Mouse (Mus musculus): ENCODE measurements around the gene Ulk4. TPM values are rescaled to one million over a fixed set of nuclear protein-coding genes. Genes with fewer than 3 reads are reported as not detected.
"Not testable (repeated sequence)": the region's sequence is repeated elsewhere in the genome, so short reads cannot be mapped to it uniquely, and the experiment has no call there.

Ulk4 gene
- polyA plus RNA-seq, 1 experiment from 2014 or later, result 149 TPM

DNA sequence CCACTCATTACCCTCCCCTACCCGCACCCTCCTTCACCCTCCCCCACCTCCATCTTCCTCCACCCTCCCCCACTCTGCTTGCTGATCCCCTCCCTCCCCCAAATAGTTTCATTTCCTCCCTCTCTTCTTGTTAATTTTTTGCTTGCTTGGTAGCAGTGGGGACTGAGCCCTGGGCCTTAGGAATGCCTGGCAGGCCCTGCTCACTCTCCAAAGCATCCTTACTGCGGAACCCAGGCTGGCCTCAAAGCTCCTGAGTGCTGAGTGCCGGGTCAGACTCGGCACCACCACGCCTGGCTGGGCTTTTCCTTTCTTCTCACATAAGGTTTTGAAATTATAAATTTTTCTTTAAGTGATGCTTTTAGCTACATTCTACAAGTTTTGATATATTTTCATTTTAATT, 221.0 kb downstream of the Ulk4 start:
- 60% methylated on average over 5 of the region's 5 CpGs for WGBS
- Histone ChIP-seq H3K36me3 (no peaks in the 10 kb centered on the region), H3K4me2 (no peak overlapping the region), H3K27me3 (no peaks in the 10 kb centered on the region), H3K27ac (no peak overlapping the region), H3K4me1 (no peaks in the 10 kb centered on the region), H3K4me3 (no peak overlapping the region), H3K9me3 (no peaks in the 10 kb centered on the region), H3K9ac (no peak overlapping the region)
- no peak for ATAC-seq (ENCODE audit: borderline replicate concordance, extremely low read depth, low FRiP score, low TSS enrichment)

DNA sequence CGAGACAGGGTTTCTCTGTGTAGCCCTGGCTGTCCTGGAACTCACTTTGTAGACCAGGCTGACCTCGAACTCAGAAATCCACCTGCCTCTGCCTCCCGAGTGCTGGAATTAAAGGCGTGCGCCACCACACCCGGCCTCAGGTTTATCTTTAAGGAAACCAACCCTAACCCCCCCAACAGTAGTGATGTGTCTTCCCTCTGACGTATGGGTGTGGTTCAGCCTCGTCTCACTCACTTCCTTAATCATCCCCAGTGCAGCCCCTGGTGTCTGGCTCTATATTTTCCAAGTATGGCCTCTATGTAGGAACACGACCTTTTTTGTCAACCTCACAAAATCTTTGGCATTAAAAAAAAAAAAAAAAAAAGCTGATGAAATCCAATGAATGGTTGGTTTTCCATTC, 231.3 kb downstream of the Ulk4 start:
- not testable (repeated sequence) for H3K9ac ChIP-seq; ATAC-seq (ENCODE audit: borderline replicate concordance, extremely low read depth, low FRiP score, low TSS enrichment); H3K4me2 ChIP-seq; H3K36me3 ChIP-seq; H3K27me3 ChIP-seq; H3K27ac ChIP-seq; H3K9me3 ChIP-seq; H3K4me1 ChIP-seq; H3K4me3 ChIP-seq
- WGBS, result 63% methylated on average over 9 of the region's 9 CpGs

DNA sequence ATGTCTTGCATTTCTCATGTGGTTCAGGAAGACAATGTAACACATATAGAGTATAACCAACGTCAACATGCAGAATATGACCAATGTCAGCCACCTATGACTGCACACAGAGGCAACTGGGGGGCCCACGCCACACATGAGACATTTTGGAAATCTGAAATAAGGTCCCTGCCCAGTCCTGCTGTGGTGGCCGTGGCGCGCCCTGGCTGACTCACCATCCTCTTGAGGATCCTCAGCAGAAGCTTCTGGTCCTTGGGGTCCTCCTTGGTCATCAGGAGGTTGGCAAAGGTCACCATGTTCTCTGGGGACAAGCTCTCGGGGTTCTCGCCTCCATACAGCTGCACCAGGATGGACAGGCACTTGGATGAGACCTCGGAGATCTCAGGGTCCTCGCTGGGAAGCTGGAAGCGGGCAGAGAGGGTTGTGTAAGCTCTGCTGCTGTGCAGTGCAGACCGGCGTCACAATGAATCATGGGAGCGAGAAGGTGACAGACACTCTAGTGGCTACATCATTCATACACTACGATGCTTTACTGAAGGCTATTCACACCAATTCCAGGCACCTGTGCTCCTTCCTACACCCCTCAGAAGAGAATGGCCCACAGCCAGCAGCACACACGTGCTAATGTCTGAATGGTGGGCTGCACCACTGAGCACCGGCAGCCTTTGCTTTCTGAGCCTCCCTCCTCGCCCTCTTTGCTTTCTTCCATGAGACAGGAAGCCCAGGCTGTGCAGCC, 232.4 kb downstream of the Ulk4 start:
- H3K4me2 ChIP-seq, result no peak overlapping the region
- no peak for ATAC-seq (ENCODE audit: borderline replicate concordance, extremely low read depth, low FRiP score, low TSS enrichment)
- no peak overlapping the region for H3K9ac ChIP-seq
- WGBS, result 75% methylated on average over 17 of the region's 17 CpGs
- H3K4me1 ChIP-seq, result no peaks in the 10 kb centered on the region
- H3K4me3 ChIP-seq, result no peak overlapping the region
- no peaks in the 10 kb centered on the region for H3K27me3 ChIP-seq
- H3K36me3 ChIP-seq, result no peaks in the 10 kb centered on the region
- no peaks in the 10 kb centered on the region for H3K9me3 ChIP-seq
- H3K27ac ChIP-seq, result no peak overlapping the region

DNA sequence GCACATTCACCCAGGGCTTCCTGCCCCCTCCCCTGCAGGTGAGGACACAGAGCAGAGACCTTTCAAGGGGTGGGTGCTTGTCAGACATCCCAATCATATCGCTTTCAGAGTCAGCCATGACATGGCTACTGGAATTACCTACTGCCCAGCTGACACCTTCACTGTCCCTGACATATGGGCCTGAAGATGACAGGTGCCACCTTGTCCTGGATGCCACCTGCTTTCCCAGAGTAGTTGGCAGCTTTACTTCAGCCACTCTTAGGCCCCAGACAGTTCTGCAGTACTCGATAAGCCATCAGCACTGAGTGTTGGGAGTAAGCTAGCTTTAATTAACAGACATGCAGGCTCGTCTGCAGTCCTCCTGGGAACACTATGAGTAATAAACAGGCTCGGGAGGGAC, 234.0 kb downstream of the Ulk4 start:
- Histone ChIP-seq H3K27me3 (no peaks in the 10 kb centered on the region), H3K4me3 (no peak overlapping the region), H3K4me1 (no peaks in the 10 kb centered on the region), H3K9ac (no peak overlapping the region), H3K9me3 (no peaks in the 10 kb centered on the region), H3K36me3 (no peaks in the 10 kb centered on the region), H3K4me2 (no peak overlapping the region), H3K27ac (no peak overlapping the region)
- WGBS, result 87% methylated on average over 4 of the region's 4 CpGs
- ATAC-seq (ENCODE audit: borderline replicate concordance, extremely low read depth, low FRiP score, low TSS enrichment), result peak; percentile 14; the same call in 1 of the 2 replicates

DNA sequence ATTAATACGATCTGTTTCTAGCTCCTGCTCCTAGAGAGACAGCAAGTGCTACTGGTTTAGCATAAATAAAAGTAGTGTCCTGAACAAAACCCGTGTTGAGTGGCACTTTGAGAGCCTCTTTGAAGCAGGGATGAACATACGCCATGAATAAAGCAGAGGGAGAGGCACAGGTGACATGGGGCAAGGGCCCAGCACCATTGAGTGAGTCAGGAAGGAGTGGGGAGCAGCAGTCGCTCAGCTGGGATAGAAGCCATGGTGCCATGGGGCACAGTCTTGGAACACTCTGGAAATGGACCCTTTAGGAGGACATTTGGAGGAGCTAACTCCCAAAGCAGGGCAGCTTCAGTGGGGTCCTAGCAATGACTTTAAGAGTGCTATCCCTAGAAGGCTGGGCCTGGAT, 238.6 kb downstream of the Ulk4 start:
- no peaks in the 10 kb centered on the region for H3K4me1 ChIP-seq
- 69% methylated on average over 4 of the region's 4 CpGs for WGBS
- H3K9ac ChIP-seq, result no peak overlapping the region
- no peak overlapping the region for H3K27ac ChIP-seq
- no peaks in the 10 kb centered on the region for H3K27me3 ChIP-seq
- no peaks in the 10 kb centered on the region for H3K36me3 ChIP-seq
- no peak overlapping the region for H3K4me2 ChIP-seq
- no peak overlapping the region for H3K4me3 ChIP-seq
- no peak for ATAC-seq (ENCODE audit: borderline replicate concordance, extremely low read depth, low FRiP score, low TSS enrichment)
- H3K9me3 ChIP-seq, result no peaks in the 10 kb centered on the region

DNA sequence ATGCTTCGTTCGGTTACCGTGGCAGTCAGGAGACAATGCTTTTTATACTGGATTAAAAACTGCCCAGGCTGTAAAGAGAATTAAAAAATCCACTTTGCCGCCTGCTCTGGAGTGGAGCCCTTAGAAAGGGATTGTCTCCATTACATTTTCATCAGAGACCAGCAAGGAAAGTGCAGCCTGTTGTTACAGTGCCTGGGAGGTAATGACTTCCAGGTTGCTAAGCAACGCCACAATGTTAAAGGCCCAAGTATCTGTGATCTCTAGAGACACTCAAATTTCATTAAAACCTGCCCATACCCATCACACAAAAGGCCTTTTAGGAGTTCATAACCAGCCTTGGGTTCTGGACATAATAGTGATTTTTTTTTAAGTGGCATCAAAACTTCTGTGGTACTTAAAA, 239.0 kb downstream of the Ulk4 start:
- no peaks in the 10 kb centered on the region for H3K4me1 ChIP-seq
- no peaks in the 10 kb centered on the region for H3K9me3 ChIP-seq
- no peaks in the 10 kb centered on the region for H3K36me3 ChIP-seq
- no peak overlapping the region for H3K9ac ChIP-seq
- WGBS, result 68% methylated on average over 5 of the region's 5 CpGs
- no peak overlapping the region for H3K4me2 ChIP-seq
- no peak for ATAC-seq (ENCODE audit: borderline replicate concordance, extremely low read depth, low FRiP score, low TSS enrichment)
- H3K27me3 ChIP-seq, result no peaks in the 10 kb centered on the region
- H3K27ac ChIP-seq, result no peak overlapping the region
- H3K4me3 ChIP-seq, result no peak overlapping the region

DNA sequence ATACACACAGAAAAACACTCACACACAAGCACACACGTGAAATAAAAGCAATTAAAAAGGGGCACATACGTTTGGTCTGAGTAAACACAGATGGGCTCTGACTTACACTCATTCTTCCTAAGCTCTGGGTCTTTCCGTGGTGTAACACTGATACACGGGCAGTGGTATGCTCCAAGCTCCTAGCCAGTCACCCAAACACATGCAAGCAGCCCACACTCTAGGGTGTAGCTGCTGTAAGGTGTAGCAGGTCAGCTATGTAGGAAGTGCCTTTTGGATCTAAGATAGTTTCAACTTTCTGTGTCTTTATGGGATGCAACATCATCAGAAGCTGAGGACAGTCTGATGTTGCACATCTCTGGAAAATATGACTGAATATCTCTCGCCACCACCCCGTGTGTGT, 241.7 kb downstream of the Ulk4 start:
- Histone ChIP-seq H3K36me3 (no peaks in the 10 kb centered on the region), H3K4me3 (no peak overlapping the region), H3K4me2 (no peak overlapping the region), H3K9me3 (no peaks in the 10 kb centered on the region), H3K4me1 (no peaks in the 10 kb centered on the region), H3K9ac (no peak overlapping the region), H3K27me3 (no peaks in the 10 kb centered on the region), H3K27ac (no peak overlapping the region)
- no peak for ATAC-seq (ENCODE audit: borderline replicate concordance, extremely low read depth, low FRiP score, low TSS enrichment)
- WGBS, result 48% methylated on average over 6 of the region's 6 CpGs

DNA sequence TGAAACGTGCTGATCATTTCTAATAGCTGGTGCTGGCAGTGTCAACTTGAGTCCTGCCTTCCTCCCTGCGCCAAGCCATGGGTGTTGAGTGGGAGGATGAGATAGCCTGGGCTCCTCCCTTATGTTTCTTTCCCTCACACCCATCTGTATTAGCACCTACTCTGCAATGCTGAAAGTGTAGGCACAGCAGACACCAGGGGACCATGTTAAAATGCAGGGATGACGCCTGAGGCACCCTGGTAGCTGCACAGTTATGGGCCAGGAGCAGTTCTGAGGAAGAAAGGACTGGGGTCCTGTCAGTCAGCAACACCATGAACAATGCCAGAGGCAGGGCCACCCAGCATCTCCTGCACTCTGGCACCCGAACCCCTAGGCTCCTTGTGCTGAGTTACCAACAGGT, 243.4 kb downstream of the Ulk4 start:
- WGBS, result 73% methylated on average over 4 of the region's 4 CpGs
- H3K9me3 ChIP-seq, result no peaks in the 10 kb centered on the region
- ATAC-seq (ENCODE audit: borderline replicate concordance, extremely low read depth, low FRiP score, low TSS enrichment), result no peak

DNA sequence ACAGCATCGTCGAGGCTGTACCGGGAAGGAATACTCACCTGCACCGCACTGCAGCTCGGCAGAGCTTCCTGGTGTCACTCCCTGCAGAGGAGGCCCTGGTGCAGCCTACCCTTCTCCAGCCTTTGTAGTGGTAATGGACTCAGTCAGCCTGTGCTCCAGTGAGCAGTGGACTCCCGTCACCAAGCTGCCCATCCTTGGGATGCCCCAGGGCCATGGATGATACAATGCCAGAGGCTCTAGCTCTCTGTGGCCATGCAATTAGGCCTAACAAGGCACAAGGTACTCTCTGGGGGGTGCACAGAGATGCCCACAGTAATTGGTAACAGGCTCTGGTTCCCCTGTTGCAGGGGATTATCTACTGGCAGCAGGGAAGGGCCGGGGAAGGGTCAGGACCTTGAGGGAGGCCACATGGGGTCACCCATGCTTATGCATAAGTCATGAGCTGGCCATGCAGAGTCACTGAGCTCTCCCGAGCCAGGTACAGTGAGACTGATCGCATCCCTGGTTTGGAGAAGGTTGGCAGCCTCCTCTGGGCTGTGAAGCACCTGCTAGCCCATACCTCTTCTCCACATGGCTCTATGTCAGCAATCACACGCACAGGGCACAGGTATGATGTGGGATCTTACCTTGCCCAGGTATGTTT, 244.6 kb downstream of the Ulk4 start:
- H3K27me3 ChIP-seq, result no peaks in the 10 kb centered on the region
- no peak overlapping the region for H3K4me2 ChIP-seq
- H3K4me1 ChIP-seq, result no peaks in the 10 kb centered on the region
- H3K9ac ChIP-seq, result no peak overlapping the region
- WGBS, result 77% methylated on average over 10 of the region's 10 CpGs
- no peaks in the 10 kb centered on the region for H3K36me3 ChIP-seq
- no peak for ATAC-seq (ENCODE audit: borderline replicate concordance, extremely low read depth, low FRiP score, low TSS enrichment)
- no peak overlapping the region for H3K4me3 ChIP-seq
- H3K27ac ChIP-seq, result no peak overlapping the region
- no peaks in the 10 kb centered on the region for H3K9me3 ChIP-seq

More for the DNA sequence above, 243.4 kb downstream of the Ulk4 start:
- Histone ChIP-seq H3K36me3 (no peaks in the 10 kb centered on the region), H3K4me3 (no peak overlapping the region), H3K4me2 (no peak overlapping the region), H3K27me3 (no peaks in the 10 kb centered on the region), H3K27ac (no peak overlapping the region), H3K9ac (no peak overlapping the region), H3K4me1 (no peaks in the 10 kb centered on the region)

DNA sequence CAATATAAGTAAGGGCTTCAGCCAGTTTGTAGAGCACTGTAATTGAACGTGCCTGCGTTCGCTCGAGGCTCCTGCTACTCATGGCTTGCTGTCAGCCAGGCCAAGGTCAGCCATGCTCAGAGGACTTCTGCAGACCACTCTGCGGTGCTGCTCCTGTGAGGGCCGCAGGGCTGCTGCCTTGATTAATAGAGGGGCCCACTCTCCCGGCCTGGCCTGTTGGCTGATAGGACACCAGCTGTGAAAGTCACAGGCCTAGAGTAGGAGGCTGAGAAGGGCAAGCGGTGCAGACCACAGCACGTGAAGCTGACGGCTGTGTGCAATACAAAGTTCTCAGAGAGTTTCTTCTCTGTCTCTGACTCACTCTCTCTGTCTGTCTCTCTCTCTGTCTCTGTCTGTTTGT, 246.0 kb downstream of the Ulk4 start:
- Histone ChIP-seq H3K36me3 (no peaks in the 10 kb centered on the region), H3K27me3 (no peaks in the 10 kb centered on the region), H3K4me3 (no peak overlapping the region), H3K9ac (no peak overlapping the region), H3K27ac (no peak overlapping the region), H3K9me3 (no peaks in the 10 kb centered on the region), H3K4me2 (no peak overlapping the region), H3K4me1 (no peaks in the 10 kb centered on the region)
- 41% methylated on average over 10 of the region's 10 CpGs for WGBS
- ATAC-seq (ENCODE audit: borderline replicate concordance, extremely low read depth, low FRiP score, low TSS enrichment), result no peak

DNA sequence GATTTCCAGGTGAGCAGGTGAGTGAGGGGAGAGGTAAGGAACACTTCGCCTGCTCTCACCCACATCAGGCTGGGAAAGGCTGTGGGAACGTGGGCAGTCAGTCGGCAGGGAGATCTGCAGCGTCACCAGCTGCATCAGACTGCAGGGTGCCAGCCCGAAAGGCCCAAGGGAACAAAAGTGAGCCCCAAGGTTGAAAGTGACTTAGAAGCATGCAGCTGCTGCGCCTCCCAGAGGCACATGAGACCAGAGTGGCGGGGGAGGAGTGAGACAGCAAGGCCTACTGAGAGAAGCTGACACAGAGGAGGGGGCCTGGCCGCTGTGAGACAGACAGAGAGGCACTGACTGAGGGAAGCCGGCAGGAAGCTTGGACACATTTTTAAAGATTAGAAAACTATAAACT, 247.2 kb downstream of the Ulk4 start:
- no peak overlapping the region for H3K9ac ChIP-seq
- H3K4me2 ChIP-seq, result no peak overlapping the region
- H3K36me3 ChIP-seq, result no peaks in the 10 kb centered on the region
- no peak for ATAC-seq (ENCODE audit: borderline replicate concordance, extremely low read depth, low FRiP score, low TSS enrichment)
- no peak overlapping the region for H3K27ac ChIP-seq
- WGBS, result 48% methylated on average over 9 of the region's 9 CpGs
- no peaks in the 10 kb centered on the region for H3K9me3 ChIP-seq
- no peaks in the 10 kb centered on the region for H3K27me3 ChIP-seq
- H3K4me1 ChIP-seq, result no peaks in the 10 kb centered on the region
- H3K4me3 ChIP-seq, result no peak overlapping the region

DNA sequence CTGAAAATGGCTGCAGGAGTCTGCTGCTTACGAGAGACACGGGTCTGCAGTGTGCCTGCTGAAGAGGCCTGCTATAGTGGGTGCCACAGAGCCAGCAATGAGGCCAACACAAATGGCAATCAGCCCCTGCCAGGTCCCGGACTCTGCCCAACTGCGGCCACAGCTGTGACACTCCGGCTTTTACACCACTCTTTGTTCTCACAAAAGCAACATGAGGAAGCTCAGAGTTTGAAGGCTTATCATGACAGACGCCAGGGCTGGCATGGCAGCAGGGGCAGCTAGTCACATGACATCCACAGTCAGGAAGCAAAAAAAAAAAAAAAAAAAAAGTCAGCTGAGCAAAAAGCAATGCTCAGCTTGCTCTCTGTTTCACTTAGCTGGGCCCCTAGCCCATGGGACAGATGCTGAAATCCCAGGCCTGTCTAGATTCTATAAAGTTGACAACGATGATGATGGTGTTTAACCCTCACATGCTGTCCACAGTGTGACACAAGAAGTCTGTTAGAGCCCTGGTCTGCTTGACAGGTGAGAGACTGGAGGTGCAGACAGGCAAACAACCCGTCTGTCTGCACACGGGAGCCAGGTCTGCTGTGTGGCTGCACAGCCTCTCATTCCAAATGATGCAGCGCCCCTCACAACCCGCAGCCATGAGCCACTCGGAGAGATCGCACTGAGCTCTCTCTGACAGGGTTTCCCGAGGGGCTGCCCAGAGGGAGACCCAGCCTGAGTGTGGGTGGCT, 253.3 kb downstream of the Ulk4 start:
- Histone ChIP-seq H3K4me1 (no peaks in the 10 kb centered on the region), H3K36me3 (no peaks in the 10 kb centered on the region), H3K9me3 (no peaks in the 10 kb centered on the region), H3K27ac (no peak overlapping the region), H3K9ac (no peak overlapping the region), H3K27me3 (no peaks in the 10 kb centered on the region), H3K4me3 (no peak overlapping the region), H3K4me2 (no peak overlapping the region)
- 79% methylated on average over 14 of the region's 14 CpGs for WGBS
- ATAC-seq (ENCODE audit: borderline replicate concordance, extremely low read depth, low FRiP score, low TSS enrichment), result no peak
